In the genomic region with DNA sequence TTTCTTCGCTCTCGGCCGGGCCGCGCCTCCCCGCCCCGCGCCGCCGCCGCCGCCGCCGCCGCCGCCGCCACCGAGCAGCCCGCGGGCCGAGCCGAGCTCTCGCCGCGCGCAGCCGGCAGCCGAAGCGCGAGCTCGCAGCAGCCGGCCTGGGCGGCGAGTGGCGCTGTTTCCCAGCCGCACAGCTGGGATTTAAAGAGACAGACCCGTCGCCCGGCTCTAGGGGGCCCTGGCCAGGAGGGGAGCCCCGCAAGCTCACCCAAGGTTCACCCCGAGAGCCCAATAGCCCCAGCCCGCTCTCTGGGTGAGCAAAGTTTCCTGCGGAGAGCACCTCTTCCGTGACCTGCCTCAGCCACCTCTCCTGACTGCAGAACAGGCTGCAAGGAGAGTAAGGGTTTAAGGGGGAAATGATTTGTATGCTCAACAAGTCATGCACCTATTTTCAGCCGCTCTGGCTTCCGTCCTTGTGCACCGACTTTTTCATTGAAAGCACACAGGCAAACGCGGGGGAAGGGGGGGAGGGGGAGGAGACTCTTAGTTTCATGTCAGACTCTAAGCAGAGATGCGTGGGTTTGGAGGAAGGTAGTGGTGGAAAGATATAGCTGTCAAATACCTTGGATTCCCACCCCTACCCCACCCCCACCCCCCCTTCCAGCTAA, we compare ENCODE assay signal across 8 mouse cellular contexts. TPM values are rescaled to one million over a fixed set of nuclear protein-coding genes. Genes with fewer than 3 reads are reported as not detected.
A peak's percentile ranks its signal among the peaks of the same experiment; 100 is the strongest.
DNase-seq lines count a peak whose midpoint lies in the region; ATAC-seq and TF ChIP-seq lines count a peak whose summit lies in the region.

A gene (minus strand): TSS at position 367 of the 656 bp plus-strand sequence.

- peak within 1 kb of the TSS; percentile 51 for H3K4me3 ChIP-seq in lung, adult 2 months (replicated peaks; ENCODE audit: extremely low read depth, low read depth, low read length)

- TF ChIP-seq POLR2A in lung, adult 2 months (IDR thresholded peaks at IDR 0.05; ENCODE audit: borderline replicate concordance, extremely low read depth, low read depth, low read length), result no peak

- ATAC-seq in Patski, result peak; percentile 96
- ATAC-seq in activated CD4-positive, CD25-positive, alpha-beta regulatory T cell, adult 4 months, result no peak

- CTCF ChIA-PET in Patski (lab: Charles Lee), result interaction anchor here (0.6 to 1.5 kb wide), 6 partner anchors 9 to 271 kb away, joined by 3 to 5 read pairs (median 3); no protein-coding TSS in a partner anchor

- TF ChIP-seq CTCF in Patski (IDR thresholded peaks at IDR 0.05), result peak; percentile 95
- TF ChIP-seq CTCF in lung, adult 2 months (IDR thresholded peaks at IDR 0.05; ENCODE audit: insufficient read depth, low read length), result no peak

- peaks cover 30% of the 10 kb centered on the region for H3K27me3 ChIP-seq in Patski

- POLR2A ChIA-PET in Patski (lab: Charles Lee), result interaction anchor here (0.6 kb wide), 1 partner anchor 14 kb away, joined by 3 read pairs; no protein-coding TSS in a partner anchor

- no peak for DNase-seq in Patski (ENCODE audit: low read depth, low spot score)
- DNase-seq in cerebellum, adult 8-10 months, result peak; percentile 71
- DNase-seq in forelimb bud, embryonic 11.5 days (ENCODE audit: low read depth, low spot score), result peak; percentile 72
- peak; percentile 76 for DNase-seq in heart, postnatal 4 days
- DNase-seq in layer of hippocampus, adult 9-11 months, result peak; percentile 76
- peak; percentile 33 for DNase-seq in lung, adult 2 months
- DNase-seq in ovary, postnatal 14 days (ENCODE audit: low spot score), result peak; percentile 37

- in situ Hi-C loops in Patski (cut with MboI; ENCODE audit: low pct_unique_long_range_greater_than_20kb), result loop anchor here (10.0 kb wide), 2 partner anchors 199 to 259 kb away; no protein-coding TSS in a partner anchor

- WGBS in lung, adult 2 months, result 5% methylated on average over 45 of the region's 50 CpGs

- no peaks in the 10 kb centered on the region for H3K4me1 ChIP-seq in lung, adult 2 months (ENCODE audit: control insufficient read depth, insufficient read depth, low read length)

RNA-seq across cellular contexts. Expression of the gene that starts here (rescaled TPM):
- polyA plus RNA-seq in Patski (2021), result 2.4 TPM
- 10 to 100 TPM in 1 of 2 experiments, 1 to 10 TPM in 1; 9.6 to 16.4 TPM for total RNA-seq in heart, postnatal 4 days (2021)
- polyA plus RNA-seq in lung, adult 2 months (2012; rRNA removed), result 0.38 and 0.84 TPM in 2 replicates
- under 1 TPM in 1 of 2 experiments, not detected in 1; 0.36 TPM for polyA plus RNA-seq in activated CD4-positive, CD25-positive, alpha-beta regulatory T cell, adult 4 months (2017; shearing (Covaris generic))

Comparison
In these comparisons a context has a peak if more than half of its experiments do, and no peak if none do; other contexts are left out.
1. Peak in DNase-seq and H3K4me3 ChIP-seq in lung, adult 2 months; RNA of the gene not detected or under 1 TPM.